Mouse (Mus musculus) neutrophil, adult 5-6 weeks (primary cell): ENCODE results near the gene Cdk20. TPM values are rescaled to one million over a fixed set of nuclear protein-coding genes. Genes with fewer than 3 reads are reported as not detected.

Experiments used
- ATAC-seq: fragments of 151-379, 151-347 bp; 2 replicates; pipeline ENCODE4 v1.8.0; 2017; ENCODE audit warnings: mild to moderate bottlenecking, moderate TSS enrichment; ENCODE audit not compliant: insufficient number of reproducible peaks, poor library complexity, low FRiP score, severe bottlenecking; ENCODE audit errors: extremely low read depth
- total RNA-seq: library from RNA; stranded (forward); fragments of 200-1000 nt; gene quantifications from 2 replicates; pipeline ENCODE4 v1.2.3, GENCODE M21; 2017

Cdk20 gene
- 2.8 and 3.1 TPM in 2 replicates for total RNA-seq

DNA sequence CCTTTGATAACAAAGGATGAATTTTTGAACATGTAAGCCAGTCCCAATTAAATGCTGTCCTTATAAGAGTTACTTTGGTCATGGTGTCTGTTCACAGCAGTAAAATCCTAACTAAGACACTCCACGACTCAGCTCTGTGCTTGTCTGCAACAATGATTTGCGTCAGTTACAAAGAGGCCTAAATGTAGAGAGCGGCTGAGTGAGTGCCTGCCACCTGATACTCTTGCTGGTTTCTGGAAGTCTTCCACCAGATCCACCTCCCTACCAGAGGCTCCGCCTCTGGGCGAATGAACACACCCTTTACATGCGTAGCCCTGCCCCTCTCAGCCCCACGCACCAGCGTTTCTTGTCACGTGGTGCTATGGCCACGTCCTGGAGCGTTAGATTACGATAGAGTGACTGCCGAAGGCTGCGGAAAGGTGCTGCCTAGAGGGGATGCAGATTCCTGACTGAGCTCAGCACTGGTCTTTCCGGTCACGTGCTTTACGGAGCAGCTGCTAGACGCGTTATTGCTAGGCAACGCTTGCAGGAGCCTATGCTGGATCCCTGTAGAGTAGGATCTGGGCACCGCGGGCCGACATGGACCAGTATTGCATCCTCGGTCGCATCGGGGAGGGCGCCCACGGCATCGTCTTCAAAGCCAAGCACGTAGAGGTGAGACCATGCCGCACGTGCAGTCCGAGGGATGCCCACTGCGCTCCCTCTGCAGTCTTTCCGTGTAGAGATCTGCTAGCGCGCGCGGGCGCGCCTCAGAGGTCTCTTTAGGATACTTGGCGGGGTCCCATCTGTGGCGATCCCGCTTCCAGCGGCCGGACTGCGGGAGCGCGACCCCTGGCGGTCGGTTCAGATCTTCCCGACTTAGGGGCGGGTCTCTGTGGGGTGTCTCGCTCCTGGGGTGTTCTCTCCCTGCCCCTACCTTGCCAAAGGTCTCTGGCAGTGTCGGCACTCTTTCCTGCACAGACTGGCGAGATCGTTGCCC, at the start of gene Cdk20:
Cdk20 (plus strand) TSS at position 298 of the 979 bp plus-strand sequence.
- ATAC-seq, result peak; percentile 92

- no peak for ATAC-seq
Observed at GRCm38 (mm10) chr13:64384937-64385336, 47.2 kb upstream of the Cdk20 start.

DNA sequence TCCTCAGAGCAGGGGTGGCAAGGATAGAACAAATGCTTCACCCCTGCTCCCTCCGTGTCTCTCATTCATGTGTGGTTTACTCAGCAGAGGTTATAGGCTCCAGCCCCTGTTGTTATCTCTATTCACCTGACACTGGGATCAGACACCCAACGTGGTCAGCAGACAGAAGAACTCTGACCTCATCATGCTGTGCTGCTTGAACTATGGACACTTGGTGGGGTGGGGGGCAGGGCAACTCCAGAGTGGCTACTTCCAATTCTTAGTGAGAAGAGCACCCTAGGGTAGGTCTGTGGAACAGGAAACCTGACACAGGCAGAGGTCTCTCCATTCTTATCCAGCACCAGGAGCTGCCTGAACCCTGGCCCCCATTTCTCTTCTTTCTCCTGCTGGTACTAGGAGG, 46.1 kb upstream of the Cdk20 start:
- ATAC-seq, result no peak

GRCm38 (mm10) chr13:64388415-64388814, 43.7 kb upstream of the Cdk20 start:
- no peak for ATAC-seq

DNA sequence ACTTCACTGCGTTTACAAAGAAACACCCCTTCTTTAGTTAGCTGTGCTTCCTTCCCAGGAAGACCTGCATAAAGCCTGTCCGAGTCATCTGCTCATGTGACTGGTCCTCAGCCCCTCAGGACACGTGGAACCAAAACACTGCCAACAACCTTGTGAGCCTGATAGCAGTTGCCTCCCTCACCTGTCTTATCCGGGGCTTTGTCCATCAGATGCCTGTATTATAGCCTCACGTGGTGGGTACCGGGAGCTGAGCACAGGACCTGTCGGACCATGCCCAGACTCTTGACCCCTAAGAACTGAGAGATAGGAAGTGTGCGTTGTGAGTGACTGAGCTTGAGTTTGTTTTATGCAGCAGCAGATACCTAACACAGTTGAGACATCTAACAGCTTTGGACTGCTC, 35.1 kb upstream of the Cdk20 start:
- ATAC-seq, result no peak

- no peak for ATAC-seq
Observed at GRCm38 (mm10) chr13:64398065-64398464, 34.0 kb upstream of the Cdk20 start.

- ATAC-seq, result no peak
Observed at GRCm38 (mm10) chr13:64399906-64400305, 32.2 kb upstream of the Cdk20 start.

GRCm38 (mm10) chr13:64400801-64401361, 31.2 kb upstream of the Cdk20 start:
- no peak for ATAC-seq

DNA sequence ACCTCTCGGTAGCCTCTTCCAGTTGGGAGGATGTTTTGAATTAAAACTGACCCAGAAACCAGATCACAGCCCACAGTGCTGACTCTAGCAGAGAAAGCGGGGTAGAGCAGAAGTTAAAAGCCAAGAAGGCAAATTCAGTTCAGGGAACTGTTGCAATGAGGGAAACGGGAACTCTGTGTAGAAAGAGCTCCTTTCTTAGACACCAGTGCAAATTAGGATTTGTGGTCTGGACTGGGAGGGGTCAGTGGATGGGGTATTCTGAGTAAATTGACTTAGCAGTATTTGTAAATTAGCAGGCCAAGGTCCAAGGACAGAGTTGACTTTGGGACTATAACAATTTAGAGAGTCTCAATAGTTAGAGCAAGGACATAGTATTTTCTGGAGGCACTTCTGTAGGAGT, 30.1 kb upstream of the Cdk20 start:
- ATAC-seq, result 0 out of 2 replicates have a peak, but pooled peaks have one; percentile 9

DNA sequence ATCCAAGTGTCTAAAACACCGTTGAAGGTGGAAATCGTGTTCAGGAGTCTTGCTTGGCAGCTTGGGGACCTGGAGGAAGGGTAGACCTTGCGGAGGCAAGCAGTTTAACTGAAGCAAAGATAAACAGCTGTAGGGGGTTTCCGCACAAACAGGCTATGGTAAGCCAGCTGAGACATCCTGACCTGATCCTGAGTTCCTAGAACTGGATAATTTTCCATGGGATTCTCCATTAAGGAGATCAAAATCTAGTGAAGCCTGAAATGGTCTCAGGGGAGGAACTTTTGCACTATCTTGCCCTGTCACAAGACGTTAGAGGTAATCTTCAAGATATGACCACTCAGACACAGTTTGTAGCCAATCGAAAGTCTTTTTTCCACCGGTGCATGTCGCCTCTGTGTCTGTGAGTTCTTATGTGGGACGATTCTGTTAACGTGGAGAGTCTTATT, 29.6 kb upstream of the Cdk20 start:
- ATAC-seq, result no peak

DNA sequence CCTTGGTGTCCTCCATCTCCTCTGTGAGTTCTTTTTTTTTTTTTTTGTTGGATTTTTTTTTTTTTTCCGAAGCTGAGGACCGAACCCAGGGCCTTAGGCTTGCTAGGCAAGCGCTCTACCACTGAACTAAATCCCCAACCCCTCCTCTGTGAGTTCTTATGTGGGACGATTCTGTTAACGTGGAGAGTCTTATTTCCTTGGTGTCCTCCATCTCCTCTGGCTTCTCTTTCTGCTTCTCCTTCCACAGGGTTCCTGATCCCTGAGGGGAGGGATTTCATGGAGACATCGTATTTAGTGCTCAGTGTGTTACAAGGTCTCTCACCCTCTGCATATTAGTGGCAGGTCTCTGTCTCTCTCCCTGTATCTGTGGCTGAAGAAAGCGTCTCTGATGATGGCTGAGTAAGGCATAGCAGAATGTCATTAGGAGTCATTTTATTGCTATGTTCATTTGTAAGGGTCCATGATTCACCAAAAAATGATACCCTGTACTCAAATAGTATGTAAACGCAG, 29.1 kb upstream of the Cdk20 start:
- ATAC-seq, result no peak

DNA sequence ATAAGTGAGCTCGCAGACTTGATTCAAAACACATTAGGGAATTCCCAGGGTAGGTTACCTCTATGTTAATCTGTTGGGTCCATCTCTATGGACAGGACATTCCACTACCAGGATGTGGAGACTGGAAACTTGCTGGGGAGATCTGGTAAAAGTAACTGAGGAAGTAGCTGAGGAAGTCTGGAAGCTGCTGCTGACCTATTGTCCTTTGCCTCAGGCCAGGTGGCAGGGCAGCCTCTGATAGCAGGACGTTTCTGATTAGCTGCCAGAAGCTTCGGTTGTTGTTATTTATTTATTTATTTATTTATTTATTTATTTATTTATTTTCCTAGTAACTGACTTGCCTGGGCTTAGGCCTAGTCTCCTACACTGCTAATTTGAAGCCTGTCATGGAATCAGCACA, 28.6 kb upstream of the Cdk20 start:
- no peak for ATAC-seq

DNA sequence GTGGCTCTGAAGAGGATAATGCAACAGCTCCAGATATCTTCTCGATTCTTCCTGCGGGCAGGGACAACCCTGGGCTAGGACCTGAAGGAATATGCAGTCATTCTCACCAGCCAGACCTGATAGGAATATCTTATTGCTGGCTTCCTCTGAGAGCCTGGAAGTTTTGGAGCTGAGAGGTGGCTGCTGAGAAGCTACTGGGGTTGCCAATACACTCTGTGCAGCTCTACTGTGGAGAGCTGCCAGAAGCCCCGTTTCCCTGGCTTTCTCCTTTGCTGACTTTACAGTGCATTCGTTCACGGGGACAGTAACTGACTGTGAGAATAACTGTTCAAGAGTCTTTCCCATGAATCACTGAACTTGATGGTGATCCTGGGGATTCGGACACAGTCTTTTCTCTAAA, 26.6 kb upstream of the Cdk20 start:
- ATAC-seq, result no peak

GRCm38 (mm10) chr13:64407992-64408391, 24.1 kb upstream of the Cdk20 start:
- no peak for ATAC-seq

GRCm38 (mm10) chr13:64410604-64411003, 21.5 kb upstream of the Cdk20 start:
- ATAC-seq, result no peak

DNA sequence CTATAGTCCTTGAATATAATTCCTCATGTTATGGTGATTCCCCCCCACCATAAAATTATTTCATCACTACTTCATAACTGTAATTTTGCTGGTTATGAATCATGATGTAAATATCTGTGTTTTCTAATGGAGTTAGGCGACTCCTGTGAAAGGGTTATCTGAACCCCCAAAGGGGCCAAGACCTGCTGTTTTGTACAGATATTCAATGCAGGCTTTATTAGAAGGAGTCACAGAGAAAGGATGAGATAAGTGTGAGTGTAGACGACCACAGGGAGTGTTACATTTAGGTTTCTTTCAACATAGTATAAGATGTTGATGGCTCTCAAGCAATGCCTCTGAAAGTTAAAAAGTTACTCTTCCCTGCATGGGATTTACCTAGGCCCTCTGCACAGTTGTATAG, 20.8 kb upstream of the Cdk20 start:
- no peak for ATAC-seq

GRCm38 (mm10) chr13:64412752-64413257, 19.3 kb upstream of the Cdk20 start:
- no peak for ATAC-seq

- no peak for ATAC-seq
Observed at GRCm38 (mm10) chr13:64415659-64416058, 16.5 kb upstream of the Cdk20 start.

DNA sequence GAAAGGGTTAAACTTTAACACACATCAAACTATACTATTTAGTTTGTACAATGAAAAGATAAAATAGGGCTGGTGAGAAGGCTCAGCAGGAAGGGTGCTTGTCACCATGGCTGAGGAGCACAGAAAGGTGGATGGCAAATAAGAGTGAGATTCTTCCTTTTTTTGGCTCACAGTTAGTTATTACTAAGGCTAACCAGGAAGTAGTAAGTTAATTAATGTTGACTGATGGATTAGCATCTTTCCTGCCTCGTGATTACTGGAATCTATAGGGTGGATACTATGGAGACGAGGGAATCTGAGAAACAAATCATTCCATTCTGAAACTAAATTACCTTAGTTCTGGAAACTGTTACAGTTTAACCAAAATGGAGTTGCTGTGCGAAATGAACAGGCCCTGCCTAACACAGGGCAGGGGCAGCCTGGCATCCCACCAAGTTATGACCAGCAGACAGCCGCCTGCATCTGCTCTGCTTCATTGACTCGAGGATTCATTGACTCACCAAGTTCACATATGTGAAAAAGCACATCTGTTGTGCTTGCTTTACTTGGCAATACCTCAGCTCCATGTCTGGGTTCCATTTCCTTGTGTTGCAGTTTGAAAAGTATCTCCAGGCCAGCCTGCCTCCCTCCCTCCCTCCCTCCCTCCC, 15.0 kb upstream of the Cdk20 start:
- ATAC-seq, result no peak
